Mouse (Mus musculus) kidney, embryonic 15.5 days (tissue): ENCODE measurements at regions not wholly inside any gene's neighbourhood (a gene's known extent, or its start where the extent isn't known, plus 50 kb on each side); places are given as distances from the start of the nearest gene placed in this dataset.

Source experiments
- ATAC-seq: fragments of 200-750 bp; cut with Nextera tagmentation; replicated peaks from 2 replicates; pipeline ENCODE4 v1.8.0; 2017; ENCODE audit warnings: moderate TSS enrichment; ENCODE audit not compliant: low FRiP score
- H3K27ac ChIP-seq: fragments of 300-500 bp; sonication (generic); 2 replicates; pipeline ENCODE4 v1.5.1; 2015; ENCODE audit warnings: mild to moderate bottlenecking, inconsistent platforms
- H3K27me3 ChIP-seq: fragments of 300-500 bp; sonication (generic); 2 replicates; pipeline ENCODE4 v1.6.1; 2015; ENCODE audit warnings: inconsistent platforms
- H3K36me3 ChIP-seq: fragments of 300-500 bp; sonication (generic); 2 replicates; pipeline ENCODE4 v1.6.1; 2015; ENCODE audit warnings: inconsistent platforms
- H3K4me1 ChIP-seq: fragments of 300-500 bp; sonication (generic); 2 replicates; pipeline ENCODE4 v1.6.1; 2015; ENCODE audit warnings: inconsistent platforms
- H3K4me2 ChIP-seq: fragments of 300-500 bp; sonication (generic); 2 replicates; pipeline ENCODE4 v1.6.1; 2015; ENCODE audit warnings: moderate library complexity, mild to moderate bottlenecking, inconsistent platforms
- H3K4me3 ChIP-seq: fragments of 300-500 bp; sonication (generic); replicated peaks from 2 replicates; pipeline ENCODE4 v1.5.1; 2015; ENCODE audit warnings: mild to moderate bottlenecking, inconsistent platforms
- H3K9ac ChIP-seq: fragments of 300-500 bp; sonication (generic); 2 replicates; pipeline ENCODE4 v1.6.1; 2015; ENCODE audit warnings: mild to moderate bottlenecking, inconsistent platforms
- H3K9me3 ChIP-seq: fragments of 300-500 bp; sonication (generic); replicated peaks from 2 replicates; pipeline ENCODE4 v1.6.1; 2016; ENCODE audit warnings: inconsistent platforms
- WGBS: fragments of 180-500 bp; shearing (Covaris S2); methylation state at CpG from one replicate; pipeline ENCODE4 v1.1.7; 2015; ENCODE audit warnings: mixed read lengths; 5-methylcytosine and 5-hydroxymethylcytosine counted together

DNA sequence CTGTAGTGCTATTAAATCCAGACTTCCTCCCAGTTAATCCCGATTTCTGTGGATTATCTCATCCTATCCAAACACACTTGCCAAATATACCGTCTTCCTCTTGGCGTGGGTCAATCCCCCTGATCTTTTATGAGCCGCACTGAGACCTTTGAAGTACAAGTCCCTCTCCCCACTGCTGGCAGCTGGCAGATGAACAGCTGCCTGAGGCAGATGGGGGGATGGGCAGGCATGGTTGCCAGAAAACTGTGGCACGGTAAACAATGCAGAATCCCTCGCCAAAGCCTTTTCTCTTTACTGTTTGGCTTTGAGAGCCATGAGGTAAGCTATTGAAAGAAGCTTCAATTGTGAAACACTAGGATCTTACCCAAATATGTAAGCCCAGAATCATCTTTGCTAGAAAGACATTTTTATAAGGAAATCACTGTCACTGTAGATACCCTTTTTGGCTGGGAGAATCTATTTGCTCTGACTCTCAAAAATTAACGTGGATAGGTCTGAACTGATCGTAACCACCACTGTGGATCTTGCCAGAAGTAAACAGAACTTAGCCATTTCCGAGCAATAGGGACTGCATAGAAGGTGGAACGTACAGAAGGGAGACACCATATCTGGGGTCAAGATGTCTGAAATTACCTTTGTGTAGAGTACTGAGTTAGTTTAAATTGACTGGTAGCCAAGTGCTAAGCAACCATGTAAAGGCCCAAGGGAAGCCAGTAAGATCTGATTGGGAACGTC lies 221.5 kb downstream of the Ahr start:
- H3K4me3 ChIP-seq, result no peak overlapping the region
- peaks cover 4% of the 10 kb centered on the region; the same call in 1 of the 2 replicates for H3K4me1 ChIP-seq
- no peak overlapping the region for H3K4me2 ChIP-seq
- no peaks in the 10 kb centered on the region for H3K27me3 ChIP-seq
- no peak overlapping the region for H3K9ac ChIP-seq
- WGBS, result 57% methylated on average over 11 of the region's 11 CpGs
- ATAC-seq, result no peak
- H3K27ac ChIP-seq, result no peak overlapping the region
- no peaks in the 10 kb centered on the region for H3K9me3 ChIP-seq
- H3K36me3 ChIP-seq, result no peaks in the 10 kb centered on the region

- Histone ChIP-seq H3K9ac (no peak overlapping the region), H3K4me2 (no peak overlapping the region), H3K36me3 (no peaks in the 10 kb centered on the region), H3K27ac (no peak overlapping the region), H3K9me3 (no peaks in the 10 kb centered on the region), H3K27me3 (no peaks in the 10 kb centered on the region), H3K4me1 (peaks cover 2% of the 10 kb centered on the region; the same call in 1 of the 2 replicates), H3K4me3 (no peak overlapping the region)
- ATAC-seq, result no peak
These were observed 226.3 kb downstream of the Ahr start for GRCm38 (mm10) chr12:35308537-35308936.

GRCm38 (mm10) chr12:35303764-35304717 lies 230.8 kb downstream of the Ahr start:
- no peak for ATAC-seq
- no peaks in the 10 kb centered on the region for H3K9me3 ChIP-seq
- no peaks in the 10 kb centered on the region for H3K4me1 ChIP-seq
- no peak overlapping the region for H3K27ac ChIP-seq
- no peak overlapping the region for H3K4me3 ChIP-seq
- 59% methylated on average over 3 of the region's 3 CpGs for WGBS
- no peaks in the 10 kb centered on the region for H3K27me3 ChIP-seq
- no peak overlapping the region for H3K4me2 ChIP-seq
- H3K36me3 ChIP-seq, result no peaks in the 10 kb centered on the region
- no peak overlapping the region for H3K9ac ChIP-seq

- Histone ChIP-seq H3K4me2 (no peak overlapping the region), H3K4me3 (no peak overlapping the region), H3K27me3 (no peaks in the 10 kb centered on the region), H3K36me3 (no peaks in the 10 kb centered on the region), H3K4me1 (no peaks in the 10 kb centered on the region), H3K9me3 (no peaks in the 10 kb centered on the region), H3K9ac (no peak overlapping the region), H3K27ac (no peak overlapping the region)
- no peak for ATAC-seq
- WGBS, result 69% methylated on average over 2 of the region's 2 CpGs
These were observed 231.7 kb downstream of the Ahr start for GRCm38 (mm10) chr12:35303188-35303587.

GRCm38 (mm10) chr12:35294668-35295067 lies 240.2 kb downstream of the Ahr start:
- no peaks in the 10 kb centered on the region for H3K9me3 ChIP-seq
- no peaks in the 10 kb centered on the region for H3K4me1 ChIP-seq
- no peaks in the 10 kb centered on the region for H3K36me3 ChIP-seq
- H3K27ac ChIP-seq, result no peak overlapping the region
- 82% methylated on average over 1 of the region's 1 CpGs for WGBS
- no peak overlapping the region for H3K4me2 ChIP-seq
- H3K4me3 ChIP-seq, result no peak overlapping the region
- no peaks in the 10 kb centered on the region for H3K27me3 ChIP-seq
- no peak for ATAC-seq
- no peak overlapping the region for H3K9ac ChIP-seq

DNA sequence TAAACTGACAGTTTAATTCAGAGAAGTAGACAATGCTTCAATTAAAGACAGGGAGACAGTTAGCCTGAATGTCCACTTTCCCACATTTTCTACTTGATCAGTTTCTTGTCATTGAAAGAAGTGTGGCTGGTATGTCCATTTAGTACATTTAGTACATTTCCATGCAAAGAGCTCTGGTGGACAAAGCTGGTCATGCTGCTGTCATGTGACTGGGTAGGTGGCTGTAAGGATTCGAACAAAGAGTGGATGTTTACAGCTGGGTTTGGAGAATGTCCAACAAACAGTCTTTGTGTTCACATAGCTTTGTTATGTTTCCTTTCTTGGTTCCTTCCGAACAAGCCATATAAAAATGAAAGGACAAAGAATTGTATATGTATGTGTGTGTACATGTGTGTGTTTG lies 241.3 kb downstream of the Ahr start:
- Histone ChIP-seq H3K4me2 (no peak overlapping the region), H3K27me3 (no peaks in the 10 kb centered on the region), H3K36me3 (no peaks in the 10 kb centered on the region), H3K4me1 (no peaks in the 10 kb centered on the region), H3K27ac (no peak overlapping the region), H3K4me3 (no peak overlapping the region), H3K9ac (no peak overlapping the region), H3K9me3 (no peaks in the 10 kb centered on the region)
- ATAC-seq, result no peak
- 79% methylated on average over 2 of the region's 2 CpGs for WGBS

GRCm38 (mm10) chr12:35291941-35292341 lies 242.9 kb downstream of the Ahr start:
- Histone ChIP-seq H3K4me3 (no peak overlapping the region), H3K9me3 (no peaks in the 10 kb centered on the region), H3K4me1 (no peaks in the 10 kb centered on the region), H3K27me3 (no peaks in the 10 kb centered on the region), H3K4me2 (no peak overlapping the region), H3K9ac (no peak overlapping the region), H3K36me3 (no peaks in the 10 kb centered on the region), H3K27ac (no peak overlapping the region)
- no peak for ATAC-seq
- WGBS, result 86% methylated on average over 6 of the region's 6 CpGs

- H3K9me3 ChIP-seq, result no peaks in the 10 kb centered on the region
- 87% methylated on average over 2 of the region's 2 CpGs for WGBS
- no peaks in the 10 kb centered on the region for H3K36me3 ChIP-seq
- no peak overlapping the region for H3K4me2 ChIP-seq
- H3K27ac ChIP-seq, result no peak overlapping the region
- no peaks in the 10 kb centered on the region for H3K4me1 ChIP-seq
- H3K4me3 ChIP-seq, result no peak overlapping the region
- H3K27me3 ChIP-seq, result no peaks in the 10 kb centered on the region
- no peak for ATAC-seq
- H3K9ac ChIP-seq, result no peak overlapping the region
These were observed 241.0 kb downstream of the Snx13 start for GRCm38 (mm10) chr12:35287974-35288373.

DNA sequence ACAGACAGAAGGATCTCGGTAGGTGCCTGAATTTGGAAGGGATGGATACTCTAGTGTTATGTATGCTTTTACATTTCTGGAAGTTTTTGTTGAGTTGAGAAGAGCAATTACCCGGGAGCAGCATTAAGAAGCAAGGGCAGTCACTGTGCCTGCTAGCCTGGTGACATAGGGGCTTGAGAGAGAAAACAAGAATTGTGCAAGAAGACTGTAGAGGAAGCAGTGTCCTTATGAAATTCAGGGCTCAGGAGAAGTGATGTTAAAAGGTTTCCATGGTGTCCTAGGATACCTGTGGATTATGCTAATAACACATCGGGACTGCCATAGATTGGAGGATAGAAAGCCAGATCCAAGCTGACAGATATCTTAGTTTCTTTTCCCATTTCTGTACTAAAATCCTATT lies 240.6 kb downstream of the Snx13 start:
- Histone ChIP-seq H3K9me3 (no peaks in the 10 kb centered on the region), H3K27ac (no peak overlapping the region), H3K4me3 (no peak overlapping the region), H3K4me1 (no peaks in the 10 kb centered on the region), H3K9ac (no peak overlapping the region), H3K4me2 (no peak overlapping the region), H3K36me3 (no peaks in the 10 kb centered on the region), H3K27me3 (no peaks in the 10 kb centered on the region)
- 81% methylated on average over 3 of the region's 3 CpGs for WGBS
- no peak for ATAC-seq

GRCm38 (mm10) chr12:35286974-35287553 lies 240.1 kb downstream of the Snx13 start:
- Histone ChIP-seq H3K27me3 (no peaks in the 10 kb centered on the region), H3K9me3 (no peaks in the 10 kb centered on the region), H3K4me1 (no peaks in the 10 kb centered on the region), H3K4me2 (no peak overlapping the region), H3K36me3 (no peaks in the 10 kb centered on the region), H3K27ac (no peak overlapping the region), H3K9ac (no peak overlapping the region), H3K4me3 (no peak overlapping the region)
- WGBS, result 78% methylated on average over 3 of the region's 3 CpGs
- ATAC-seq, result no peak

DNA sequence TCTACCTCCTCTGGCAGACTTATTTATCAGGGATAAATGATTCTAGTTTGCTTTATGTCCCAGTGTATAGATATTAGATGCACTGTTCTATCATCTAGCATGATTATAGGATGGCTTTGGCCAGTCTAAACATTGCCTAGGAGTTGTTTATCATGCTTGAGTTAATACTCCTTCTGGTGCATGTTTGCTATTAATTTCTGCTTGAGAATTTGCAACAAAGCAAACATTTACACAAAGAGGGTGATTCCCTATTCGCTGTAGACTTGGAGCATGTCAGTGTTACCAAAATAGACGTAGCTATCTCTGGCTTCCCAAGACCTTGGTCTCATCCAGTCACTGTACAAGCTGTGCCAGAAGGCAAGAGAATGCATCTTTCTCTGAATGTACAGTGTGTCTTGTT lies 237.4 kb downstream of the Snx13 start:
- H3K36me3 ChIP-seq, result no peaks in the 10 kb centered on the region
- no peaks in the 10 kb centered on the region for H3K4me1 ChIP-seq
- no peaks in the 10 kb centered on the region for H3K9me3 ChIP-seq
- WGBS, result 72% methylated on average over 2 of the region's 2 CpGs
- no peak for ATAC-seq
- no peak overlapping the region for H3K9ac ChIP-seq
- H3K27ac ChIP-seq, result no peak overlapping the region
- no peak overlapping the region for H3K4me2 ChIP-seq
- no peaks in the 10 kb centered on the region for H3K27me3 ChIP-seq
- no peak overlapping the region for H3K4me3 ChIP-seq

GRCm38 (mm10) chr12:35283925-35284324 lies 236.9 kb downstream of the Snx13 start:
- ATAC-seq, result no peak
- Histone ChIP-seq H3K4me2 (no peak overlapping the region), H3K27me3 (no peaks in the 10 kb centered on the region), H3K27ac (no peak overlapping the region), H3K4me3 (no peak overlapping the region), H3K9ac (no peak overlapping the region), H3K36me3 (no peaks in the 10 kb centered on the region), H3K4me1 (no peaks in the 10 kb centered on the region), H3K9me3 (no peaks in the 10 kb centered on the region)
- 58% methylated on average over 5 of the region's 5 CpGs for WGBS
